ENCODE assay signal across 8 mouse cellular contexts in genomic region chr9:20651602-20652259, GRCm38 (mm10). TPM values are rescaled to one million over a fixed set of nuclear protein-coding genes. Genes with fewer than 3 reads are reported as not detected.
DNase-seq lines count a peak whose midpoint lies in the region; ATAC-seq and TF ChIP-seq lines count a peak whose summit lies in the region.

Gene Pin1 (plus strand): TSS chr9:20652095.

- peak within 1 kb of the TSS; percentile 84 to 91 for H3K4me3 ChIP-seq in ES-E14 (ENCODE audit: insufficient read depth in 1 of 2, low read depth in 1 of 2, low read length in 2 of 2, poor library complexity in 1 of 2, severe bottlenecking in 1 of 2)
- H3K4me3 ChIP-seq in forebrain, embryonic 15.5 days: peak within 1 kb of the TSS; percentile 93
- H3K4me3 ChIP-seq in lung, adult 2 months (replicated peaks; ENCODE audit: extremely low read depth, low read depth, low read length): peak within 1 kb of the TSS; percentile 77

- H3K9ac ChIP-seq in ES-E14 (ENCODE audit: insufficient read depth, low read depth, low read length, poor library complexity, severe bottlenecking): peak within 1 kb of the TSS; percentile 98
- peak within 1 kb of the TSS; percentile 65 for H3K9ac ChIP-seq in forebrain, embryonic 15.5 days (replicated peaks)

- intact Hi-C loops in heart, postnatal 25 days (cut with DNase I): loop anchor here (5.0 kb wide), 1 partner anchor 184 kb away; no protein-coding TSS in a partner anchor

- TF ChIP-seq POLR2A in lung, adult 2 months (IDR thresholded peaks at IDR 0.05; ENCODE audit: borderline replicate concordance, extremely low read depth, low read depth, low read length): peak; percentile 86; the same call in 1 of the 2 replicates

- DNase-seq in ES-E14 (ENCODE audit: low read depth, low spot score): peak; percentile 98
- DNase-seq in cerebellum, adult 11-12 months: peak; percentile 99
- peak; percentile 99 for DNase-seq in heart, postnatal 25 days (ENCODE audit: low spot score)
- DNase-seq in layer of hippocampus, adult 18-20 months (ENCODE audit: low spot score in 2 of 2): peak; percentile 100
- DNase-seq in lung, adult 2 months: peak; percentile 95
- peak; percentile 98 to 99 for DNase-seq in thymus, adult 18-20 months

- TF ChIP-seq CTCF in lung, adult 2 months (IDR thresholded peaks at IDR 0.05; ENCODE audit: insufficient read depth, low read length): no peak

- H3K27ac ChIP-seq in ES-E14 (ENCODE audit: insufficient read depth, low read depth, low read length, poor library complexity, severe bottlenecking): peak within 1 kb of the TSS; percentile 4; the same call in 1 of the 2 replicates
- peak within 1 kb of the TSS; percentile 58; the same call in 1 of the 2 replicates for H3K27ac ChIP-seq in forebrain, embryonic 15.5 days (replicated peaks)

- no peaks in the 10 kb centered on the region for H3K27me3 ChIP-seq in forebrain, embryonic 15.5 days

- ATAC-seq in forebrain, embryonic 15.5 days (replicated peaks): peak; percentile 99
- ATAC-seq in neutrophil, adult 5-6 weeks (ENCODE audit: extremely low read depth, insufficient number of reproducible peaks, low FRiP score, poor library complexity, severe bottlenecking): peak; percentile 93

- under 1% methylated on average over 45 of the region's 45 CpGs for WGBS in forebrain, embryonic 15.5 days
- WGBS in lung, adult 2 months: under 1% methylated on average over 45 of the region's 45 CpGs

- peaks cover 2 to 8% of the 10 kb centered on the region in 2 experiments; a peak in 2 of 4 replicates for H3K4me1 ChIP-seq in ES-E14 (ENCODE audit: control insufficient read depth in 2 of 2, insufficient read depth in 2 of 2, low read length in 2 of 2, poor library complexity in 1 of 2)
- H3K4me1 ChIP-seq in forebrain, embryonic 15.5 days: peaks cover 38% of the 10 kb centered on the region
- peaks cover 3% of the 10 kb centered on the region for H3K4me1 ChIP-seq in lung, adult 2 months (ENCODE audit: control insufficient read depth, insufficient read depth, low read length)

- in situ Hi-C loops in ES-E14 (cut with MboI; ENCODE audit: low sequenced_read_pairs in 2 of 2, unreplicated experiment in 2 of 2): no loop called here

- peaks cover 25% of the 10 kb centered on the region for H3K36me3 ChIP-seq in ES-E14 (ENCODE audit: control insufficient read depth, insufficient read depth, low read length, poor library complexity, severe bottlenecking)
- H3K36me3 ChIP-seq in forebrain, embryonic 15.5 days: peaks cover 40% of the 10 kb centered on the region

- H3K9me3 ChIP-seq in ES-E14 (ENCODE audit: control insufficient read depth, insufficient read depth, low read depth, low read length): no peaks in the 10 kb centered on the region
- H3K9me3 ChIP-seq in forebrain, embryonic 15.5 days: no peaks in the 10 kb centered on the region

- H3K4me2 ChIP-seq in forebrain, embryonic 15.5 days (replicated peaks): peak within 1 kb of the TSS; percentile 79

TF ChIP-seq in ES-E14, 5 proteins besides CTCF, POLR2A, EP300 and RAD21:
- TF ChIP-seq MAFK (IDR thresholded peaks at IDR 0.05; ENCODE audit: insufficient read depth, low read depth, low read length) (no peak), ZC3H11A (IDR thresholded peaks at IDR 0.05; ENCODE audit: borderline replicate concordance, low read depth, low read length) (no peak), CHD2 (IDR thresholded peaks at IDR 0.05; ENCODE audit: low read depth, low read length) (peak; percentile 80)

RNA-seq across cellular contexts. Expression of gene Pin1, which starts in this region (rescaled TPM):
- 58.6 and 66.6 TPM in 2 replicates for total RNA-seq in ES-E14 (2012; rRNA removed)
- polyA plus RNA-seq in forebrain, embryonic 15.5 days (2015; fragmentation: Nextera tagmentation; extraction: Ambion mirVana): 62.4 and 64.9 TPM in 2 replicates
- total RNA-seq in heart, postnatal 25 days (2021): 10 to 100 TPM; 18.3 to 19.2 TPM
- 10 to 100 TPM; 33.9 to 34.8 TPM for total RNA-seq in layer of hippocampus, adult 18-20 months (2021)
- 14.8 and 17.9 TPM in 2 replicates for polyA plus RNA-seq in lung, adult 2 months (2012; rRNA removed)
- total RNA-seq in neutrophil, adult 5-6 weeks (2017): 9.8 and 11.5 TPM in 2 replicates

Comparison
In these comparisons a context has a peak if more than half of its experiments do, and no peak if none do; other contexts are left out.
1. Peak in every context shown above with its lines: DNase-seq, ATAC-seq, H3K4me3 ChIP-seq and H3K27ac ChIP-seq.